Mouse (Mus musculus): ENCODE results near the gene Recql. TPM values are rescaled to one million over a fixed set of nuclear protein-coding genes. Genes with fewer than 3 reads are reported as not detected.

Recql gene
- polyA plus RNA-seq, 1 experiment from 2014 or later, result 44.7 TPM

GRCm38 (mm10) chr6:142394669-142395068, 7.8 kb upstream of the Recql start:
- Histone ChIP-seq H3K4me1 (replicated peaks; ENCODE audit: control insufficient read depth, insufficient read depth, low read length) (no peaks in the 10 kb centered on the region), H3K9ac (ENCODE audit: low read length) (no peak overlapping the region), H3K4me2 (ENCODE audit: low read depth, low read length, severe bottlenecking) (no peak overlapping the region), H3K9me3 (ENCODE audit: control insufficient read depth, low read length) (no peaks in the 10 kb centered on the region), H3K4me3 (ENCODE audit: low read depth, low read length) (no peak overlapping the region), H3K27ac (ENCODE audit: low read depth, low read length) (no peak overlapping the region), H3K27me3 (ENCODE audit: control insufficient read depth, insufficient read depth, low read length) (no peaks in the 10 kb centered on the region), H3K36me3 (ENCODE audit: control insufficient read depth, insufficient read depth, low read length) (no peaks in the 10 kb centered on the region; the same call in 1 of the 2 replicates)
- ATAC-seq (replicated peaks; ENCODE audit: low FRiP score) (no peak), DNase-seq (ENCODE audit: low spot score) (no peak)
- 87% methylated on average over 5 of the region's 5 CpGs for WGBS

GRCm38 (mm10) chr6:142392312-142392711, 5.4 kb upstream of the Recql start:
- no peaks in the 10 kb centered on the region for H3K4me1 ChIP-seq (replicated peaks; ENCODE audit: control insufficient read depth, insufficient read depth, low read length)
- ATAC-seq (replicated peaks; ENCODE audit: low FRiP score), result no peak
- WGBS, result 90% methylated on average over 5 of the region's 5 CpGs
- H3K36me3 ChIP-seq (ENCODE audit: control insufficient read depth, insufficient read depth, low read length), result no peaks in the 10 kb centered on the region; the same call in 1 of the 2 replicates
- no peak overlapping the region for H3K4me3 ChIP-seq (ENCODE audit: low read depth, low read length)
- no peak overlapping the region for H3K9ac ChIP-seq (ENCODE audit: low read length)
- no peaks in the 10 kb centered on the region for H3K27me3 ChIP-seq (ENCODE audit: control insufficient read depth, insufficient read depth, low read length)
- H3K9me3 ChIP-seq (ENCODE audit: control insufficient read depth, low read length), result no peaks in the 10 kb centered on the region
- DNase-seq (ENCODE audit: low spot score), result no peak
- no peak overlapping the region for H3K4me2 ChIP-seq (ENCODE audit: low read depth, low read length, severe bottlenecking)
- no peak overlapping the region for H3K27ac ChIP-seq (ENCODE audit: low read depth, low read length)

- Histone ChIP-seq H3K27me3 (ENCODE audit: control insufficient read depth, insufficient read depth, low read length) (no peaks in the 10 kb centered on the region), H3K9ac (ENCODE audit: low read length) (no peak overlapping the region), H3K36me3 (ENCODE audit: control insufficient read depth, insufficient read depth, low read length) (no peaks in the 10 kb centered on the region; the same call in 1 of the 2 replicates), H3K4me2 (ENCODE audit: low read depth, low read length, severe bottlenecking) (no peak overlapping the region), H3K4me3 (ENCODE audit: low read depth, low read length) (no peak overlapping the region), H3K27ac (ENCODE audit: low read depth, low read length) (no peak overlapping the region), H3K9me3 (ENCODE audit: control insufficient read depth, low read length) (no peaks in the 10 kb centered on the region), H3K4me1 (replicated peaks; ENCODE audit: control insufficient read depth, insufficient read depth, low read length) (no peaks in the 10 kb centered on the region)
- 81% methylated on average over 2 of the region's 2 CpGs for WGBS
- no peak for ATAC-seq (replicated peaks; ENCODE audit: low FRiP score)
- DNase-seq (ENCODE audit: low spot score), result no peak
Observed at GRCm38 (mm10) chr6:142389101-142389500, 2.2 kb upstream of the Recql start.

- H3K27ac ChIP-seq (ENCODE audit: low read depth, low read length), result no peak overlapping the region
Observed at GRCm38 (mm10) chr6:142387755-142388271, 926 bp upstream of the Recql start.

GRCm38 (mm10) chr6:142386285-142387010, 439 bp downstream of the Recql start:
- no peaks in the 10 kb centered on the region for H3K9me3 ChIP-seq (ENCODE audit: control insufficient read depth, low read length)
- 6% methylated on average over 31 of the region's 31 CpGs for whole genome bisulfite sequencing
- ATAC-seq (replicated peaks; ENCODE audit: low FRiP score), result peak; percentile 79
- no peaks in the 10 kb centered on the region for H3K4me1 ChIP-seq (replicated peaks; ENCODE audit: control insufficient read depth, insufficient read depth, low read length)
- no peaks in the 10 kb centered on the region for H3K36me3 ChIP-seq (ENCODE audit: control insufficient read depth, insufficient read depth, low read length)
- H3K27me3 ChIP-seq (ENCODE audit: control insufficient read depth, insufficient read depth, low read length), result no peaks in the 10 kb centered on the region
- H3K9ac ChIP-seq (ENCODE audit: low read length), result peak overlapping the region; percentile 71
- H3K27ac ChIP-seq (ENCODE audit: low read depth, low read length), result no peak overlapping the region
- no peak for DNase-seq (ENCODE audit: low spot score)
- peak overlapping the region; percentile 70 for H3K4me3 ChIP-seq (ENCODE audit: low read depth, low read length)
- peak overlapping the region; percentile 58 for H3K4me2 ChIP-seq (ENCODE audit: low read depth, low read length, severe bottlenecking)

More at GRCm38 (mm10) chr6:142387755-142388271, 926 bp upstream of the Recql start:
- DNase-seq (ENCODE audit: low spot score) (no peak), ATAC-seq (replicated peaks; ENCODE audit: low FRiP score) (no peak)
- no peaks in the 10 kb centered on the region for H3K4me1 ChIP-seq (replicated peaks; ENCODE audit: control insufficient read depth, insufficient read depth, low read length)
- WGBS, result 25% methylated on average over 8 of the region's 8 CpGs
- H3K36me3 ChIP-seq (ENCODE audit: control insufficient read depth, insufficient read depth, low read length), result no peaks in the 10 kb centered on the region
- H3K27me3 ChIP-seq (ENCODE audit: control insufficient read depth, insufficient read depth, low read length), result no peaks in the 10 kb centered on the region
- H3K9me3 ChIP-seq (ENCODE audit: control insufficient read depth, low read length), result no peaks in the 10 kb centered on the region
- peak overlapping the region; percentile 71 for H3K9ac ChIP-seq (ENCODE audit: low read length)
- H3K4me3 ChIP-seq (ENCODE audit: low read depth, low read length), result peak overlapping the region; percentile 70
- H3K4me2 ChIP-seq (ENCODE audit: low read depth, low read length, severe bottlenecking), result peak overlapping the region; percentile 65

GRCm38 (mm10) chr6:142384521-142384920, 2.4 kb downstream of the Recql start:
- no peak for DNase-seq (ENCODE audit: low spot score)
- no peak overlapping the region for H3K9ac ChIP-seq (ENCODE audit: low read length)
- 93% methylated on average over 9 of the region's 9 CpGs for WGBS

GRCm38 (mm10) chr6:142381615-142382014, 5.3 kb downstream of the Recql start:
- DNase-seq (ENCODE audit: low spot score) (no peak), ATAC-seq (replicated peaks; ENCODE audit: low FRiP score) (no peak)
- H3K27ac ChIP-seq (ENCODE audit: low read depth, low read length), result no peak overlapping the region
- H3K4me2 ChIP-seq (ENCODE audit: low read depth, low read length, severe bottlenecking), result no peak overlapping the region
- no peak overlapping the region for H3K9ac ChIP-seq (ENCODE audit: low read length)
- H3K27me3 ChIP-seq (ENCODE audit: control insufficient read depth, insufficient read depth, low read length), result no peaks in the 10 kb centered on the region
- WGBS, result 92% methylated on average over 7 of the region's 7 CpGs
- no peaks in the 10 kb centered on the region for H3K4me1 ChIP-seq (replicated peaks; ENCODE audit: control insufficient read depth, insufficient read depth, low read length)
- H3K4me3 ChIP-seq (ENCODE audit: low read depth, low read length), result no peak overlapping the region
- no peaks in the 10 kb centered on the region for H3K9me3 ChIP-seq (ENCODE audit: control insufficient read depth, low read length)
- H3K36me3 ChIP-seq (ENCODE audit: control insufficient read depth, insufficient read depth, low read length), result no peaks in the 10 kb centered on the region; the same call in 1 of the 2 replicates

More at GRCm38 (mm10) chr6:142384521-142384920, 2.4 kb downstream of the Recql start:
- Histone ChIP-seq H3K9me3 (ENCODE audit: control insufficient read depth, low read length) (no peaks in the 10 kb centered on the region), H3K4me3 (ENCODE audit: low read depth, low read length) (no peak overlapping the region), H3K36me3 (ENCODE audit: control insufficient read depth, insufficient read depth, low read length) (no peaks in the 10 kb centered on the region), H3K27me3 (ENCODE audit: control insufficient read depth, insufficient read depth, low read length) (no peaks in the 10 kb centered on the region), H3K4me2 (ENCODE audit: low read depth, low read length, severe bottlenecking) (no peak overlapping the region), H3K4me1 (replicated peaks; ENCODE audit: control insufficient read depth, insufficient read depth, low read length) (no peaks in the 10 kb centered on the region), H3K27ac (ENCODE audit: low read depth, low read length) (no peak overlapping the region)
- ATAC-seq (replicated peaks; ENCODE audit: low FRiP score), result no peak

- Histone ChIP-seq H3K4me1 (replicated peaks; ENCODE audit: control insufficient read depth, insufficient read depth, low read length) (no peaks in the 10 kb centered on the region), H3K9me3 (ENCODE audit: control insufficient read depth, low read length) (no peaks in the 10 kb centered on the region), H3K4me2 (ENCODE audit: low read depth, low read length, severe bottlenecking) (no peak overlapping the region), H3K27me3 (ENCODE audit: control insufficient read depth, insufficient read depth, low read length) (no peaks in the 10 kb centered on the region), H3K36me3 (ENCODE audit: control insufficient read depth, insufficient read depth, low read length) (no peaks in the 10 kb centered on the region; the same call in 1 of the 2 replicates), H3K9ac (ENCODE audit: low read length) (no peak overlapping the region), H3K4me3 (ENCODE audit: low read depth, low read length) (no peak overlapping the region), H3K27ac (ENCODE audit: low read depth, low read length) (no peak overlapping the region)
- WGBS, result 97% methylated on average over 6 of the region's 6 CpGs
- DNase-seq (ENCODE audit: low spot score), result no peak
- no peak for ATAC-seq (replicated peaks; ENCODE audit: low FRiP score)
Observed at GRCm38 (mm10) chr6:142379961-142380360, 6.9 kb downstream of the Recql start.
